Mouse (Mus musculus): ENCODE results near the gene Kif16b. TPM values are rescaled to one million over a fixed set of nuclear protein-coding genes. Genes with fewer than 3 reads are reported as not detected.

Gene Kif16b
- total and polyA plus RNA-seq, 3 experiments = 7.8 to 9.5 (median 8.0) TPM

DNA sequence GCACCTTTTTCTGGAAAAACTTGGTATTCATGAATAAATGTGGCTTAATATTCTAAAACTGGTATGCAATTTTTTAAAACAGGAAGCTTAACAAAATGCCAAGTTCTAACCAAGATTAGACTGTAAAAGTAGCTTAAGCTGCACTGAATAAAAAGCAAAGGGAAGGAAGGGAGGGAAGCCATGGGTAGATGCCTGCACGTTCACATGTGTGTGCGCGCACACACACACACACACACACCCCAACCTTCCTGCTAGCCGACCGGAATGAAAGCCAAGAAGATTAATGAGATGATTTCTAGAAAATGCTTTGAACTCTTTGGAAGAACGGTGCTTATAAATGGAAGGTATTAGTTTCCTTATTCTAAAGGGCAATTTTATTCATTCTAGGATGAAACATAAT is 104.0 kb downstream of the Kif16b start:
- DNase-seq (ENCODE audit: extremely low read depth) = no peak
- Histone ChIP-seq H3K4me2 (ENCODE audit: insufficient read depth, low read depth, poor library complexity, severe bottlenecking) (no peak overlapping the region), H3K79me2 (replicated peaks; ENCODE audit: control insufficient read depth, extremely low read depth, insufficient read depth, poor library complexity, severe bottlenecking) (no peaks in the 10 kb centered on the region), H3K27me3 (replicated peaks) (no peaks in the 10 kb centered on the region), H3K9me3 (replicated peaks; ENCODE audit: low read length) (no peaks in the 10 kb centered on the region), H3K36me3 (replicated peaks in 1 of 2; ENCODE audit: control insufficient read depth in 1 of 2, insufficient read depth in 1 of 2, low read length in 1 of 2) (no peaks in the 10 kb centered on the region), H3K9ac (ENCODE audit: insufficient read depth, low read depth) (no peak overlapping the region), H3K4me3 (replicated peaks in 1 of 3; ENCODE audit: low read depth in 2 of 3, low read length in 2 of 3, poor library complexity in 1 of 3) (no peak overlapping the region), H3K4me1 (ENCODE audit: control insufficient read depth in 1 of 2, insufficient read depth in 2 of 2) (no peaks in the 10 kb centered on the region), H3K27ac (ENCODE audit: insufficient read depth, low read depth) (no peak overlapping the region)
- no peak for TF ChIP-seq SIN3A (IDR thresholded peaks at IDR 0.05; ENCODE audit: low read length)
- no peak for TF ChIP-seq ZKSCAN1 (IDR thresholded peaks at IDR 0.05; ENCODE audit: borderline replicate concordance, low read depth, low read length)
- TF ChIP-seq USF2 (conservative IDR thresholded peaks at IDR 0.05; ENCODE audit: low read depth, low read length) = no peak
- no peak for TF ChIP-seq SMC3 (IDR thresholded peaks at IDR 0.05; ENCODE audit: low read depth, low read length)
- TF ChIP-seq CHD2 (IDR thresholded peaks at IDR 0.05; ENCODE audit: low read length) = no peak
- TF ChIP-seq NRF1 (IDR thresholded peaks at IDR 0.05; ENCODE audit: low read depth, low read length) = no peak
- TF ChIP-seq ZNF384 (IDR thresholded peaks at IDR 0.05; ENCODE audit: low read depth, low read length) = no peak
- no peak for TF ChIP-seq PAX5 (IDR thresholded peaks at IDR 0.05; ENCODE audit: low read length)
- no peak for TF ChIP-seq KAT2A (IDR thresholded peaks at IDR 0.05; ENCODE audit: insufficient replicate concordance, low read length)
- no peak for TF ChIP-seq ZMIZ1 (IDR thresholded peaks at IDR 0.05; ENCODE audit: low read depth, low read length)
- no peak for TF ChIP-seq UBTF (IDR thresholded peaks at IDR 0.05; ENCODE audit: low read depth, low read length)
- no peak for TF ChIP-seq ELF1 (IDR thresholded peaks at IDR 0.05; ENCODE audit: low read depth, low read length)
- no peak for TF ChIP-seq CHD1 (IDR thresholded peaks at IDR 0.05; ENCODE audit: low read depth, low read length)
- TF ChIP-seq GABPA (IDR thresholded peaks at IDR 0.05; ENCODE audit: insufficient replicate concordance, low read depth, low read length) = no peak
- TF ChIP-seq POLR2A (IDR thresholded peaks at IDR 0.05; ENCODE audit: low read depth, low read length) = no peak
- no peak for TF ChIP-seq E2F4 (IDR thresholded peaks at IDR 0.05; ENCODE audit: insufficient replicate concordance, low read depth, low read length)
- no peak for TF ChIP-seq ETS1 (conservative IDR thresholded peaks at IDR 0.05; ENCODE audit: low read depth, low read length)
- TF ChIP-seq MAFK (IDR thresholded peaks at IDR 0.05; ENCODE audit: insufficient replicate concordance, low read length) = no peak
- no peak for TF ChIP-seq USF1 (IDR thresholded peaks at IDR 0.05; ENCODE audit: low read depth, low read length)
- TF ChIP-seq TBP (conservative IDR thresholded peaks at IDR 0.05; ENCODE audit: low read depth, low read length) = no peak
- in situ Hi-C loops (cut with MboI; ENCODE audit: low pct_ligation_motif_present, low pct_unique_long_range_greater_than_20kb, low sequenced_read_pairs) (no loop called here), dilution Hi-C loops (cut with MboI; ENCODE audit: extremely low pct_ligation_motif_present, extremely low pct_unique_long_range_greater_than_20kb, low sequenced_read_pairs) (no loop called here)

DNA sequence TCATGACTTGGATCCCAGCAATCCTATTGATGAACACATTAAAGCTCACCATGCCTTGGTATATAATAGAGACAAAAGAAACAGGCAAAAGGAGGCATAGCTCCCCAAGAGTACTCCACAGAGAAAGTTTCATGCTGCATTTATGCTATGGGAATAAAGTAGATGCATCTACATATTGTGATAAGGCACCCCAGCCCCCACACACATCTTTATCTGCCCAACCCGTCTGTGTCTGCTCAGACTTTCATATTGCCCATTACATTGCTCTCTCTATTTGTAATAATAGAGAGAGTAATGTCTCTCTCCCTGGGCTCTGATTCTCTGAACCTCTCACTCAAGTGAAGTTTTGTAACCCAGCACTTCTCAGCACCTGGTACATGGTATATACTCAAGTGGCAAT is 126.0 kb downstream of the Kif16b start:
- TF ChIP-seq CHD2 (IDR thresholded peaks at IDR 0.05; ENCODE audit: low read length) (no peak), EP300 (IDR thresholded peaks at IDR 0.05; ENCODE audit: low read length) (no peak), PAX5 (IDR thresholded peaks at IDR 0.05; ENCODE audit: low read length) (no peak), BHLHE40 (IDR thresholded peaks at IDR 0.05; ENCODE audit: low read depth, low read length) (no peak), MAFK (IDR thresholded peaks at IDR 0.05; ENCODE audit: insufficient replicate concordance, low read length) (no peak), GABPA (IDR thresholded peaks at IDR 0.05; ENCODE audit: insufficient replicate concordance, low read depth, low read length) (no peak)
- DNase-seq (ENCODE audit: extremely low read depth) = no peak
- H3K9ac ChIP-seq (ENCODE audit: insufficient read depth, low read depth) = no peak overlapping the region

More for the DNA sequence above, 126.0 kb downstream of the Kif16b start:
- Histone ChIP-seq H3K4me1 (ENCODE audit: control insufficient read depth in 1 of 2, insufficient read depth in 2 of 2) (no peaks in the 10 kb centered on the region), H3K36me3 (replicated peaks in 1 of 2; ENCODE audit: control insufficient read depth in 1 of 2, insufficient read depth in 1 of 2, low read length in 1 of 2) (no peaks in the 10 kb centered on the region), H3K79me2 (replicated peaks; ENCODE audit: control insufficient read depth, extremely low read depth, insufficient read depth, poor library complexity, severe bottlenecking) (no peaks in the 10 kb centered on the region), H3K27ac (ENCODE audit: insufficient read depth, low read depth) (no peak overlapping the region), H3K27me3 (replicated peaks) (no peaks in the 10 kb centered on the region), H3K9me3 (replicated peaks; ENCODE audit: low read length) (no peaks in the 10 kb centered on the region), H3K4me2 (ENCODE audit: insufficient read depth, low read depth, poor library complexity, severe bottlenecking) (no peak overlapping the region), H3K4me3 (replicated peaks in 1 of 3; ENCODE audit: low read depth in 2 of 3, low read length in 2 of 3, poor library complexity in 1 of 3) (no peak overlapping the region)
- in situ Hi-C loops (cut with MboI; ENCODE audit: low pct_ligation_motif_present, low pct_unique_long_range_greater_than_20kb, low sequenced_read_pairs) = no loop called here
- dilution Hi-C loops (cut with MboI; ENCODE audit: extremely low pct_ligation_motif_present, extremely low pct_unique_long_range_greater_than_20kb, low sequenced_read_pairs) = no loop called here

Measured in CH12.LX (cell line).